Mouse (Mus musculus) G1E (cell line): ENCODE measurements around the gene Mrpl18.

Experiments used
- CTCF ChIP-seq: IDR thresholded peaks from 2 replicates; pipeline ENCODE4 v1.5.1; 2012; ENCODE audit warnings: low read depth, low read length, inconsistent platforms, mixed read lengths
- GATA1 ChIP-seq: IDR thresholded peaks from 2 replicates; pipeline ENCODE4 v1.6.1; 2012; ENCODE audit warnings: borderline replicate concordance, low read length, inconsistent platforms, mixed read lengths
- GATA2 ChIP-seq: IDR thresholded peaks from 2 replicates; pipeline ENCODE4 v1.6.1; 2012; ENCODE audit warnings: low read depth, low read length, inconsistent platforms, borderline replicate concordance
- POLR2AphosphoS5 ChIP-seq: IDR thresholded peaks from 2 replicates; pipeline ENCODE4 v1.6.1; 2012; ENCODE audit warnings: low read depth, low read length, inconsistent platforms; ENCODE audit not compliant: insufficient replicate concordance
- TAL1 ChIP-seq: conservative IDR thresholded peaks from 2 replicates; pipeline ENCODE4 v1.6.1; 2012; ENCODE audit warnings: low read depth, low read length, inconsistent platforms, mixed read lengths

DNA sequence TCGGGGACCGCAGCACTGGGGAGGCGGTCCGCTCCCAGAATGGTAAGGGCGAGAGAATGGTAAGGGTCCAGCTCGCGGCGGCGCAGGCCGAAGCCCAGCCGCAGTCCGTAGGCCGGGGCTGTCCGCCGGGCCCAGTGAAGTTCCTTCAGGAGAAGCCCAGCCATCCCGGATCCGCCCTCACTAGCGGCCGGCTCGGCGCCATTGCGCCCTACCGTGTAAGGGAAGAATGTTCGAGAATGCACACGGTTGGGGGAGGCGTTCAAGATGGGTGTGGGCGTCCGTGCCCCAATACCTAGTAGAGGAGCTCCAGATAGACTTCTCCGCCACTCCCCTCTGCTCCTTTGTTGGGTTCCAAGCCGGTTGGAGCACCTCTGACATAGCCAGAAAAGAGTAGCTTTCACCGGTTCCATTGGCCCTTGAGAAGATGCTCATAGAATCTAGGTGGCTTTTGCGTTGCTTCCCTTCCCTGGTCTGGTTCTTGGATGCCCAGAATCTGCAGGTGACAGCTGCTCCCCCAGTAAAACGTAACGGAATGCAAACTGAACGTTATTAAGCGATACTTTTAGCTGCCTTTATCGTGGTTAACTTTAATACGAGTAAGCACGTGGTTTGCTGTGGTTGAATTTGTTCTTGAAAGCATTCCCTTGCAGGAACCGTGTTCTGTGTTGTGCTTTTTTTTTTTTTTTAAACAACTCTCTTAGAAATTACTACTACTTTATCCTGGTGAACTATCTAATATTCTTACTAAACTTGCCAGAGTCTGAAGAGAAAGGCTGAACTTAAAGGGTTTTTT is 639 bp upstream of the Mrpl18 start:
- TF ChIP-seq POLR2AphosphoS5 (no peak), CTCF (no peak), GATA1 (no peak), GATA2 (no peak), TAL1 (no peak)
